Mouse (Mus musculus) neural tube, embryonic 13.5 days (tissue): ENCODE data around the gene Hoxc9. TPM values are rescaled to one million over a fixed set of nuclear protein-coding genes. Genes with fewer than 3 reads are reported as not detected.

Experiments
- microRNA counts: library from miRNA; unstranded; fragments of <30 nt; microRNA quantifications from one replicate; lab custom pipeline; 2016
- microRNA-seq: library from miRNA; unstranded; fragments of <30 nt; microRNA quantifications from one replicate; pipeline ENCODE4, GENCODE M21; 2016
- polyA plus RNA-seq: library from polyadenylated mRNA; unstranded; fragments of >200 nt; fragmentation: Nextera tagmentation; extraction: Ambion mirVana; gene quantifications from 2 replicates; pipeline ENCODE4 v1.2.1, GENCODE M21; 2015

Gene Hoxc9
- polyA plus RNA-seq, 1 experiment from 2014 or later = 43.4 TPM

MicroRNA genes within 50 kb of the gene (microRNA counts, 519-probe panel; counts per million panel counts)
- microRNA mmu-miR-615-3p (lab: Ali Mortazavi, UCI) (3,724 counts per million, percentile 56 among the panel's probes with 10 or more counts), microRNA mmu-miR-615-5p (lab: Ali Mortazavi, UCI) (not detected)

Small RNA genes within 50 kb of the gene (microRNA-seq; reads per million reads assigned to microRNA genes)
- 1,496 reads per million, percentile 84 among the genes with 10 or more reads in this experiment for gene Mir196a-2
- 9,830 reads per million, percentile 96 among the genes with 10 or more reads in this experiment for gene Mir615

Other genes starting within 250 kb of the Hoxc9 start
- gene Hoxc13, start 55.3 kb upstream of the Hoxc9 start, polyA plus RNA-seq = 4.9 and 8.4 TPM in 2 replicates
- 7.8 and 12.0 TPM in 2 replicates for gene Hoxc12, start 39.7 kb upstream of the Hoxc9 start, polyA plus RNA-seq
- 2.6 and 3.8 TPM in 2 replicates for gene Hoxc11, start 22.0 kb upstream of the Hoxc9 start, polyA plus RNA-seq
- 58.5 and 92.4 TPM in 2 replicates for gene Hoxc10, start 9.6 kb upstream of the Hoxc9 start, polyA plus RNA-seq
- gene Hoxc5, start 9.0 kb upstream of the Hoxc9 start, polyA plus RNA-seq = 18.8 and 32.2 TPM in 2 replicates
- gene Hoxc8, start 14.2 kb downstream of the Hoxc9 start, polyA plus RNA-seq = 75.8 and 85.5 TPM in 2 replicates
- gene Hoxc6, start 21.8 kb downstream of the Hoxc9 start, polyA plus RNA-seq = 46.8 and 51.1 TPM in 2 replicates
- gene Hoxc4, start 42.5 kb downstream of the Hoxc9 start, polyA plus RNA-seq = 40.2 and 49.9 TPM in 2 replicates
- gene Smug1, start 190.7 kb downstream of the Hoxc9 start, polyA plus RNA-seq = 36.1 and 41.0 TPM in 2 replicates